Mouse (Mus musculus): Measurements from ENCODE around the gene Hoga1. TPM values are rescaled to one million over a fixed set of nuclear protein-coding genes. Genes with fewer than 3 reads are reported as not detected.

Gene Hoga1
- total RNA-seq, 1 experiment, result 0.89 TPM

DNA sequence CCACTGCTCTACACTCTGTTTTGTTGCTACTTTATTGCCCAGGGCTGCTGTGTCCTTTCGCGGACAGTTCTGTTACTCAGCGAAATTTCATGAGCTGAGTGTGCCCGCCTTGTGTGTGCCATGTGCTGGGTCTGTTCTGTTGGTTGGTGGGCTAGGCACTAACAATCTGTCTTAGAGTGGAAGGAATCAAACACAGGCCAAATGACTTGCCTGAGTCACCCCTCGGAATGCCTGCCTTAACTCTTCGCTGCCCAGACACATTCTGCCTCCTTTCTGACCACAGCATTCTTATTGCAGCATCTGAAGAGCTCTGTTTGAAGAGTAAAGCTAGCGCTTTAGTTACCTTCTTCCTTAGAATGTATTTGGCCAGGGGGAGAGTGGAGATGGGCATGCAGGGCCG lies 38.8 kb upstream of the Hoga1 start:
- no peak overlapping the region for H3K4me3 ChIP-seq (ENCODE audit: insufficient read depth in 1 of 2, low read depth in 1 of 2, low read length in 2 of 2, poor library complexity in 1 of 2, severe bottlenecking in 1 of 2)
- no peak for DNase-seq (ENCODE audit: low read depth, low spot score)
- H3K27ac ChIP-seq (ENCODE audit: insufficient read depth, low read depth, low read length, poor library complexity, severe bottlenecking), result no peak overlapping the region
- H3K9me3 ChIP-seq (ENCODE audit: control insufficient read depth, insufficient read depth, low read depth, low read length), result no peaks in the 10 kb centered on the region
- H3K36me3 ChIP-seq (ENCODE audit: control insufficient read depth, insufficient read depth, low read length, poor library complexity, severe bottlenecking), result no peaks in the 10 kb centered on the region
- TF ChIP-seq ZNF384 (IDR thresholded peaks at IDR 0.05; ENCODE audit: low read depth, low read length) (no peak), MAFK (IDR thresholded peaks at IDR 0.05; ENCODE audit: insufficient read depth, low read depth, low read length) (no peak), CHD2 (IDR thresholded peaks at IDR 0.05; ENCODE audit: low read depth, low read length) (no peak), ZC3H11A (IDR thresholded peaks at IDR 0.05; ENCODE audit: borderline replicate concordance, low read depth, low read length) (no peak), HCFC1 (IDR thresholded peaks at IDR 0.05; ENCODE audit: borderline replicate concordance, insufficient read depth, low read length) (no peak)
- H3K9ac ChIP-seq (ENCODE audit: insufficient read depth, low read depth, low read length, poor library complexity, severe bottlenecking), result no peak overlapping the region
- peaks cover 3 to 21% of the 10 kb centered on the region in 2 experiments; a peak in 3 of 4 replicates for H3K4me1 ChIP-seq (ENCODE audit: control insufficient read depth in 2 of 2, insufficient read depth in 2 of 2, low read length in 2 of 2, poor library complexity in 1 of 2)
- in situ Hi-C loops (cut with MboI; ENCODE audit: low sequenced_read_pairs in 2 of 2, unreplicated experiment in 2 of 2), result no loop called here

GRCm38 (mm10) chr19:42008586-42008985 lies 36.8 kb upstream of the Hoga1 start:
- Histone ChIP-seq H3K4me3 (ENCODE audit: insufficient read depth in 1 of 2, low read depth in 1 of 2, low read length in 2 of 2, poor library complexity in 1 of 2, severe bottlenecking in 1 of 2) (no peak overlapping the region), H3K9ac (ENCODE audit: insufficient read depth, low read depth, low read length, poor library complexity, severe bottlenecking) (no peak overlapping the region; the same call in 1 of the 2 replicates), H3K4me1 (ENCODE audit: control insufficient read depth in 2 of 2, insufficient read depth in 2 of 2, low read length in 2 of 2, poor library complexity in 1 of 2) (peaks cover 3 to 21% of the 10 kb centered on the region in 2 experiments; a peak in 3 of 4 replicates), H3K36me3 (ENCODE audit: control insufficient read depth, insufficient read depth, low read length, poor library complexity, severe bottlenecking) (peaks cover 3% of the 10 kb centered on the region; the same call in 1 of the 2 replicates), H3K27ac (ENCODE audit: insufficient read depth, low read depth, low read length, poor library complexity, severe bottlenecking) (peak overlapping the region; percentile 17; the same call in 1 of the 2 replicates), H3K9me3 (ENCODE audit: control insufficient read depth, insufficient read depth, low read depth, low read length) (no peaks in the 10 kb centered on the region)
- in situ Hi-C loops (cut with MboI; ENCODE audit: low sequenced_read_pairs in 2 of 2, unreplicated experiment in 2 of 2), result no loop called here
- TF ChIP-seq MAFK (IDR thresholded peaks at IDR 0.05; ENCODE audit: insufficient read depth, low read depth, low read length), result no peak
- no peak for TF ChIP-seq ZC3H11A (IDR thresholded peaks at IDR 0.05; ENCODE audit: borderline replicate concordance, low read depth, low read length)
- TF ChIP-seq HCFC1 (IDR thresholded peaks at IDR 0.05; ENCODE audit: borderline replicate concordance, insufficient read depth, low read length), result no peak
- no peak for TF ChIP-seq ZNF384 (IDR thresholded peaks at IDR 0.05; ENCODE audit: low read depth, low read length)
- no peak for TF ChIP-seq CHD2 (IDR thresholded peaks at IDR 0.05; ENCODE audit: low read depth, low read length)
- DNase-seq (ENCODE audit: low read depth, low spot score), result no peak

GRCm38 (mm10) chr19:42009067-42009466 lies 36.3 kb upstream of the Hoga1 start:
- H3K36me3 ChIP-seq (ENCODE audit: control insufficient read depth, insufficient read depth, low read length, poor library complexity, severe bottlenecking), result peaks cover 3% of the 10 kb centered on the region; the same call in 1 of the 2 replicates
- no peak overlapping the region; the same call in 1 of the 2 replicates for H3K9ac ChIP-seq (ENCODE audit: insufficient read depth, low read depth, low read length, poor library complexity, severe bottlenecking)
- H3K27ac ChIP-seq (ENCODE audit: insufficient read depth, low read depth, low read length, poor library complexity, severe bottlenecking), result peak overlapping the region; percentile 17; the same call in 1 of the 2 replicates
- TF ChIP-seq ZC3H11A (IDR thresholded peaks at IDR 0.05; ENCODE audit: borderline replicate concordance, low read depth, low read length), result no peak
- TF ChIP-seq ZNF384 (IDR thresholded peaks at IDR 0.05; ENCODE audit: low read depth, low read length), result no peak
- TF ChIP-seq CHD2 (IDR thresholded peaks at IDR 0.05; ENCODE audit: low read depth, low read length), result no peak
- no peak for TF ChIP-seq HCFC1 (IDR thresholded peaks at IDR 0.05; ENCODE audit: borderline replicate concordance, insufficient read depth, low read length)
- TF ChIP-seq MAFK (IDR thresholded peaks at IDR 0.05; ENCODE audit: insufficient read depth, low read depth, low read length), result no peak
- H3K9me3 ChIP-seq (ENCODE audit: control insufficient read depth, insufficient read depth, low read depth, low read length), result no peaks in the 10 kb centered on the region
- in situ Hi-C loops (cut with MboI; ENCODE audit: low sequenced_read_pairs in 2 of 2, unreplicated experiment in 2 of 2), result no loop called here
- H3K4me3 ChIP-seq (ENCODE audit: insufficient read depth in 1 of 2, low read depth in 1 of 2, low read length in 2 of 2, poor library complexity in 1 of 2, severe bottlenecking in 1 of 2), result no peak overlapping the region
- no peak for DNase-seq (ENCODE audit: low read depth, low spot score)
- H3K4me1 ChIP-seq (ENCODE audit: control insufficient read depth in 2 of 2, insufficient read depth in 2 of 2, low read length in 2 of 2, poor library complexity in 1 of 2), result peaks cover 3 to 21% of the 10 kb centered on the region in 2 experiments; a peak in 3 of 4 replicates

DNA sequence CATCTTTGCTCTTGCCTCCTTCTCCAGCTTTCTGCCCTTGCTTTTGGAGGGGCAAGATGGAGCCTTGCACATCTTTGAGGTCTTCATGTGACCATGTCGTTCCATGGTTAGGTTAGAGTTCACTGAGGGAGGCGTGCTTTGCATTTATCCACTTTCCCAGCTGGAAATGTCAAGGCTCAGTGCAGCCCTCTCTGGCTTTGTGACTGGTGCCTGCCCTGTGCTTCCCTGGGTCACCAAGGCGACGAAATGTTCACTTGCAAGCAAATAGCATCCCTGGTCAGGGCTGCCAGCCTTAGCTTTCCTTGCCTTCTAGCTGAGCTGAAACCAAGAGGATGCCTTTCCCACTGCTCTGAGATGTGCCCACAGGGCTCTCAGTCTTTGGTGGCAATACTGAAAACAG lies 35.0 kb upstream of the Hoga1 start:
- in situ Hi-C loops (cut with MboI; ENCODE audit: low sequenced_read_pairs in 2 of 2, unreplicated experiment in 2 of 2), result no loop called here
- Histone ChIP-seq H3K4me3 (ENCODE audit: insufficient read depth in 1 of 2, low read depth in 1 of 2, low read length in 2 of 2, poor library complexity in 1 of 2, severe bottlenecking in 1 of 2) (no peak overlapping the region), H3K36me3 (ENCODE audit: control insufficient read depth, insufficient read depth, low read length, poor library complexity, severe bottlenecking) (peaks cover 3% of the 10 kb centered on the region; the same call in 1 of the 2 replicates), H3K4me1 (ENCODE audit: control insufficient read depth in 2 of 2, insufficient read depth in 2 of 2, low read length in 2 of 2, poor library complexity in 1 of 2) (peaks cover 3 to 23% of the 10 kb centered on the region in 2 experiments; a peak in 3 of 4 replicates), H3K9me3 (ENCODE audit: control insufficient read depth, insufficient read depth, low read depth, low read length) (no peaks in the 10 kb centered on the region), H3K27ac (ENCODE audit: insufficient read depth, low read depth, low read length, poor library complexity, severe bottlenecking) (no peak overlapping the region), H3K9ac (ENCODE audit: insufficient read depth, low read depth, low read length, poor library complexity, severe bottlenecking) (no peak overlapping the region)
- TF ChIP-seq ZC3H11A (IDR thresholded peaks at IDR 0.05; ENCODE audit: borderline replicate concordance, low read depth, low read length) (no peak), HCFC1 (IDR thresholded peaks at IDR 0.05; ENCODE audit: borderline replicate concordance, insufficient read depth, low read length) (no peak), CHD2 (IDR thresholded peaks at IDR 0.05; ENCODE audit: low read depth, low read length) (no peak), MAFK (IDR thresholded peaks at IDR 0.05; ENCODE audit: insufficient read depth, low read depth, low read length) (no peak), ZNF384 (IDR thresholded peaks at IDR 0.05; ENCODE audit: low read depth, low read length) (no peak)
- no peak for DNase-seq (ENCODE audit: low read depth, low spot score)
